Mouse (Mus musculus): ENCODE results near the gene Cypt15. TPM values are rescaled to one million over a fixed set of nuclear protein-coding genes. Genes with fewer than 3 reads are reported as not detected.
"Not testable (repeated sequence)": the region's sequence is repeated elsewhere in the genome, so short reads cannot be mapped to it uniquely, and the experiment has no call there.

Gene Cypt15
- not detected in 2 replicates for polyA plus RNA-seq (2014; fragmentation: Nextera tagmentation; extraction: Ambion mirVana)

DNA sequence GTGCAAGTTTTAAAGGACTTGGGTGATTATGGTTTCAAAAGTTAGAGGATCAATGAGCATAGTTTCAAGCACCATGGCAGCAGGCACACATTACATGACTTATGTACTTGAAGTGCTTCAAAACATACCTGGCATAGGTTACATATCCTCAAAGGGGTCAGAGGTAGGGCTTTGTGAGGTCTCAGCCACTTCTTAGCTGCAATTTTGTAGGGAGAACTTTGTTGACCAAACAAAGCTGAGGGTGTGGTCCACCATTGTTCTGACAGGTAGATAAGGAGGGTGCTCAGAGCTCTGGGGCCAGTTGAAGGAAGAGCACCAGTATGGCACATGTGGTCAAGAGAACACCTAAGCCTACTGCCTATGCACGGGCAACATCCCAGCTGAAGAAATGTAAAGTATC lies at the start of gene Cypt15:
Gene Cypt15, plus strand, starts transcription at position 301 of the 400 bp plus-strand sequence.
- not testable (repeated sequence) for H3K27ac ChIP-seq (ENCODE audit: low read depth, low read length); H3K4me2 ChIP-seq; ATAC-seq (replicated peaks; ENCODE audit: insufficient number of reproducible peaks, low FRiP score, low TSS enrichment); H3K4me1 ChIP-seq (ENCODE audit: control insufficient read depth, insufficient read depth, low read length); H3K36me3 ChIP-seq (ENCODE audit: control insufficient read depth, insufficient read depth, low read length); H3K9ac ChIP-seq (ENCODE audit: low read depth, low read length); H3K9me3 ChIP-seq (replicated peaks; ENCODE audit: control insufficient read depth, low read length); H3K27me3 ChIP-seq (ENCODE audit: control insufficient read depth, insufficient read depth, low read length); H3K4me3 ChIP-seq (ENCODE audit: low read depth, low read length)
- WGBS (ENCODE audit: insufficient replicate concordance) = 77% methylated on average over 1 of the region's 1 CpGs

DNA sequence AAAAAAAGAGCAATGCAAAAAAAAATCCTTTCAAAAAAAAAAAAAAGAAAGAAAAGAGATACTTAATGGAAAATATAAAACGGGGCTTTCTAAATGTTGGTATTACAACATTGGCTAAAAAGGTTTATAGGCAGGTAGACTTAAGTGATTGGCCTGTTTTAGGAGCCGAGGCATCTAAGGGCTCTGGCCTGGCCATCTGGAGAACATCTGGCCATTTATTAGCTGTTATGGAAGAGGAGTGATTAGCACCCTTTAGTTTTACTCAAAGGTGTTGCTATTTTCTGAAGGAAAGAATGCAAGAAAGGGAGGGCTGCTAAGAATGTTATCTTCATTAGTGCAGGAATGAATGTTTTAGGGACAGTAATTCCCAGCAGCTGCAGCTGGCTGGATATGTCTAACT lies 24.9 kb downstream of the Cypt15 start:
- H3K9ac ChIP-seq (ENCODE audit: low read depth, low read length) = no peak overlapping the region
- no peaks in the 10 kb centered on the region for H3K9me3 ChIP-seq (replicated peaks; ENCODE audit: control insufficient read depth, low read length)
- H3K4me1 ChIP-seq (ENCODE audit: control insufficient read depth, insufficient read depth, low read length) = no peaks in the 10 kb centered on the region
- H3K27ac ChIP-seq (ENCODE audit: low read depth, low read length) = no peak overlapping the region
- no peak overlapping the region for H3K4me3 ChIP-seq (ENCODE audit: low read depth, low read length)
- H3K36me3 ChIP-seq (ENCODE audit: control insufficient read depth, insufficient read depth, low read length) = no peaks in the 10 kb centered on the region
- no peak overlapping the region for H3K4me2 ChIP-seq
- ATAC-seq (replicated peaks; ENCODE audit: insufficient number of reproducible peaks, low FRiP score, low TSS enrichment) = no peak
- no peaks in the 10 kb centered on the region for H3K27me3 ChIP-seq (ENCODE audit: control insufficient read depth, insufficient read depth, low read length)
- whole genome bisulfite sequencing (ENCODE audit: insufficient replicate concordance) = 76% methylated on average over 2 of the region's 2 CpGs

DNA sequence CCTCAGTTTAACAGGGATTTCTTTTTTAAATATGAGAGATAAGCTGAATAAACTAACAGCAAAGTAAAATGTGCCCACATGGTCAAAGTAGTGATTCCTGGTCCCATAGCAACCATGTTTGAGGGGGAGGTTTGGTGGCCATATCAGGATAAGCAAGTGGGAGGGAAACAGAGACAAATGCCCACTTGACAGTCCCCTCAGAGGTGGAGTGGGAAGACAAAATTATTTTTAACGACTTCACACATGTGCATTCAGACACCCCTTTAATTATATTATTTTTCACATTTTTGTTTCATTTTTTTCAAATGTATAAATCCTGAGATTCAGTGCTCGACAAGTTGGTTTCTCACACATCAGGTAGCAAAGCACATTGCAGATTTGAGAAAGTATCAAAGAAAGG lies 32.8 kb downstream of the Cypt15 start:
- Histone ChIP-seq H3K4me2 (no peak overlapping the region), H3K9me3 (replicated peaks; ENCODE audit: control insufficient read depth, low read length) (no peaks in the 10 kb centered on the region), H3K27ac (ENCODE audit: low read depth, low read length) (no peak overlapping the region), H3K36me3 (ENCODE audit: control insufficient read depth, insufficient read depth, low read length) (no peaks in the 10 kb centered on the region), H3K4me3 (ENCODE audit: low read depth, low read length) (no peak overlapping the region), H3K27me3 (ENCODE audit: control insufficient read depth, insufficient read depth, low read length) (no peaks in the 10 kb centered on the region), H3K9ac (ENCODE audit: low read depth, low read length) (no peak overlapping the region), H3K4me1 (ENCODE audit: control insufficient read depth, insufficient read depth, low read length) (no peaks in the 10 kb centered on the region)
- no peak for ATAC-seq (replicated peaks; ENCODE audit: insufficient number of reproducible peaks, low FRiP score, low TSS enrichment)
- WGBS (ENCODE audit: insufficient replicate concordance) = 65% methylated on average over 2 of the region's 2 CpGs

DNA sequence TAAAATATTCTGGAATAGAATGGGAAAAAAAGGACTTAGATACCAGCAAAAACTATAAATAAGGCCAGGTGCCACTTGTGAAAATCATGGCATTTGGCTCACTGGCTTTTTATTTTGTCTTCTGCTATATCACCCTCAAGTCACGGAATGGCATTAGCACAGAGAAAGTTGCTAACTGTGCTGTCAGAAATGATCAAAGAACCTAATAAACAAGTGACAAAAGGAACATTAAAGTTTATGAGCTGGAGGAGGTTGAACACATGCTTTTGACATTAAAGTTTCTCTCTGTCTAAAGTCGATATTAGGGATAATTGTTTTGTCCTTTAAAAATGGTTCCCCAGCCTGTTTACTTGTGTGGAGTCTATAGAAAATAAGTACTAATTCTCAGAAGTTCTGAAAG lies 37.7 kb downstream of the Cypt15 start:
- no peaks in the 10 kb centered on the region for H3K9me3 ChIP-seq (replicated peaks; ENCODE audit: control insufficient read depth, low read length)
- no peak overlapping the region for H3K9ac ChIP-seq (ENCODE audit: low read depth, low read length)
- no peaks in the 10 kb centered on the region for H3K36me3 ChIP-seq (ENCODE audit: control insufficient read depth, insufficient read depth, low read length)
- no peak overlapping the region for H3K27ac ChIP-seq (ENCODE audit: low read depth, low read length)
- WGBS (ENCODE audit: insufficient replicate concordance) = 71% methylated on average over 2 of the region's 2 CpGs
- ATAC-seq (replicated peaks; ENCODE audit: insufficient number of reproducible peaks, low FRiP score, low TSS enrichment) = no peak
- H3K4me1 ChIP-seq (ENCODE audit: control insufficient read depth, insufficient read depth, low read length) = no peaks in the 10 kb centered on the region
- no peak overlapping the region for H3K4me3 ChIP-seq (ENCODE audit: low read depth, low read length)
- no peaks in the 10 kb centered on the region for H3K27me3 ChIP-seq (ENCODE audit: control insufficient read depth, insufficient read depth, low read length)
- no peak overlapping the region for H3K4me2 ChIP-seq

All from heart, embryonic 11.5 days (tissue).